Mouse (Mus musculus) small intestine, adult 2 months (tissue): ENCODE results near the gene Rere.

Experiments used
- CTCF ChIP-seq: fragments of 200-500 bp; IDR thresholded peaks from 2 replicates; pipeline ENCODE4 v1.5.1; 2012; ENCODE audit warnings: low read depth, mild to moderate bottlenecking, control low read depth, inconsistent platforms, low read length, moderate library complexity, mixed read lengths; ENCODE audit not compliant: insufficient replicate concordance, insufficient read length; ENCODE audit errors: extremely low read depth
- POLR2A ChIP-seq: fragments of 200-500 bp; IDR thresholded peaks from 2 replicates; pipeline ENCODE4 v1.6.1; 2012; ENCODE audit warnings: low read depth, mild to moderate bottlenecking, control low read depth, inconsistent platforms, low read length, moderate library complexity

GRCm38 (mm10) chr4:150603366-150604061, 322.1 kb downstream of the Rere start:
- no peak for TF ChIP-seq CTCF
- TF ChIP-seq POLR2A, result no peak
